Mouse (Mus musculus): ENCODE measurements around the gene Mrpl49.

DNA sequence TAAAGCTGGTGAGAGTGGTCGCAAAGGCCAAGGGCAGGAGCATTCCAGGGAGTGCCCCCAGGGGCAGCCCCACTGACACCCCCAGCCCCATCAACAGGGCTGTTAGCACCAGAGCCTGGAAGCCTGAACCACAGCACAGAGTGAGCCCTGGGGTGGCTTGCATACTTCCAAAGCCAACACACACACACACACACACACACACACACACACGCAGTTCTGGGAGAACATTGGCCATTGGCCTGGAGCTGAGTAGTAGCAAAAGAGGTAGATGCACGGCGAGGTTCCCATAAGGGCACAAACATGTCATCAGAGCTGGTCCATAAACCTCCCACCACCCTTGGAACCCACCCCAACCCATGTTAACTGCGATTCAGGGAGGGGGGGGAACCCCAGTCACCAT is 9.0 kb upstream of the Mrpl49 start:
- TF ChIP-seq HCFC1 (IDR thresholded peaks at IDR 0.05; ENCODE audit: borderline replicate concordance, insufficient read depth, low read length) (no peak), CHD2 (IDR thresholded peaks at IDR 0.05; ENCODE audit: low read depth, low read length) (no peak), ZC3H11A (IDR thresholded peaks at IDR 0.05; ENCODE audit: borderline replicate concordance, low read depth, low read length) (no peak), ZNF384 (IDR thresholded peaks at IDR 0.05; ENCODE audit: low read depth, low read length) (no peak)
